Mouse (Mus musculus) right cerebral cortex, postnatal 36 days (tissue): ENCODE measurements around the gene Luzp2.

Source experiments
- DNase-seq, 2 experiments: peaks; one replicate each; pipeline ENCODE4 v3.0.0; 2022; ENCODE audit warnings: low spot score in 2 of 2, mixed read lengths in 1 of 2

Gene Luzp2

GRCm38 (mm10) chr7:54835372-54835851, at the start of gene Luzp2:
TSS of gene Luzp2 (plus strand) at chr7:54835498.
- DNase-seq, result peak; percentile 13 to 29

- no peak for DNase-seq
Measured at GRCm38 (mm10) chr7:54787456-54787855, 47.8 kb upstream of the Luzp2 start.

- DNase-seq, result no peak
Measured at GRCm38 (mm10) chr7:54818606-54819005, 16.7 kb upstream of the Luzp2 start.

GRCm38 (mm10) chr7:54828751-54829150, 6.5 kb upstream of the Luzp2 start:
- DNase-seq, result no peak

GRCm38 (mm10) chr7:54835911-54836352, 634 bp downstream of the Luzp2 start:
- peak in 1 of 2 experiments; percentile 12 for DNase-seq

- peak in 1 of 2 experiments; percentile 28 for DNase-seq
Measured at GRCm38 (mm10) chr7:54836437-54836836, 1.1 kb downstream of the Luzp2 start.

GRCm38 (mm10) chr7:54842807-54843335, 7.6 kb downstream of the Luzp2 start:
- no peak for DNase-seq

GRCm38 (mm10) chr7:54845875-54846691, 10.8 kb downstream of the Luzp2 start:
- no peak for DNase-seq

GRCm38 (mm10) chr7:54846692-54847020, 11.4 kb downstream of the Luzp2 start:
- no peak for DNase-seq

GRCm38 (mm10) chr7:54852860-54853259, 17.6 kb downstream of the Luzp2 start:
- DNase-seq, result no peak

- DNase-seq, result no peak
Measured at GRCm38 (mm10) chr7:54861230-54861856, 26.0 kb downstream of the Luzp2 start.

- DNase-seq, result no peak
Measured at GRCm38 (mm10) chr7:54878928-54879644, 43.8 kb downstream of the Luzp2 start.

GRCm38 (mm10) chr7:54893709-54894627, 58.7 kb downstream of the Luzp2 start:
- DNase-seq, result no peak

- DNase-seq, result no peak
Measured at GRCm38 (mm10) chr7:54898589-54898988, 63.3 kb downstream of the Luzp2 start.

- DNase-seq, result no peak
Measured at GRCm38 (mm10) chr7:54909958-54910357, 74.7 kb downstream of the Luzp2 start.

GRCm38 (mm10) chr7:54914030-54914429, 78.7 kb downstream of the Luzp2 start:
- DNase-seq, result no peak

GRCm38 (mm10) chr7:54921991-54922390, 86.7 kb downstream of the Luzp2 start:
- DNase-seq, result no peak

GRCm38 (mm10) chr7:54956759-54957158, 121.5 kb downstream of the Luzp2 start:
- DNase-seq, result no peak

GRCm38 (mm10) chr7:54962678-54963077, 127.4 kb downstream of the Luzp2 start:
- DNase-seq, result no peak

GRCm38 (mm10) chr7:54977372-54977771, 142.1 kb downstream of the Luzp2 start:
- no peak for DNase-seq

- DNase-seq, result no peak
Measured at GRCm38 (mm10) chr7:54980585-54980984, 145.3 kb downstream of the Luzp2 start.
